Mouse (Mus musculus): ENCODE measurements at regions not wholly inside any gene's neighbourhood (a gene's known extent, or its start where the extent isn't known, plus 50 kb on each side); places are given as distances from the start of the nearest gene placed in this dataset.

- no peak for ATAC-seq (ENCODE audit: low read depth)
- no peaks in the 10 kb centered on the region for H3K36me3 ChIP-seq
- 66% methylated on average over 3 of the region's 3 CpGs for WGBS
These were observed 106.9 kb upstream of the Igsf10 start for GRCm38 (mm10) chr3:59451084-59451483.

GRCm38 (mm10) chr3:59423621-59424020 lies 79.4 kb upstream of the Igsf10 start:
- H3K4me3 ChIP-seq = no peak overlapping the region
- no peaks in the 10 kb centered on the region for H3K27me3 ChIP-seq
- H3K9ac ChIP-seq = no peak overlapping the region
- no peak for ATAC-seq (ENCODE audit: low read depth)
- H3K4me2 ChIP-seq = no peak overlapping the region
- no peaks in the 10 kb centered on the region for H3K36me3 ChIP-seq
- H3K27ac ChIP-seq (replicated peaks) = no peak overlapping the region
- 96% methylated on average over 2 of the region's 2 CpGs for WGBS
- H3K9me3 ChIP-seq = no peaks in the 10 kb centered on the region
- no peaks in the 10 kb centered on the region for H3K4me1 ChIP-seq (replicated peaks)

More at GRCm38 (mm10) chr3:59451084-59451483, 106.9 kb upstream of the Igsf10 start:
- Histone ChIP-seq H3K4me3 (no peak overlapping the region), H3K4me2 (no peak overlapping the region), H3K9ac (no peak overlapping the region), H3K27ac (replicated peaks) (no peak overlapping the region), H3K4me1 (replicated peaks) (no peaks in the 10 kb centered on the region), H3K9me3 (no peaks in the 10 kb centered on the region), H3K27me3 (no peaks in the 10 kb centered on the region)

GRCm38 (mm10) chr3:59409131-59409530 lies 64.9 kb upstream of the Igsf10 start:
- no peak overlapping the region for H3K4me2 ChIP-seq
- H3K27ac ChIP-seq (replicated peaks) = no peak overlapping the region
- H3K9ac ChIP-seq = no peak overlapping the region
- H3K9me3 ChIP-seq = no peaks in the 10 kb centered on the region
- no peaks in the 10 kb centered on the region for H3K27me3 ChIP-seq
- H3K36me3 ChIP-seq = no peaks in the 10 kb centered on the region
- ATAC-seq (ENCODE audit: low read depth) = no peak
- no peak overlapping the region for H3K4me3 ChIP-seq
- H3K4me1 ChIP-seq (replicated peaks) = no peaks in the 10 kb centered on the region
- WGBS = 81% methylated on average over 1 of the region's 1 CpGs

GRCm38 (mm10) chr3:59406035-59406434 lies 61.8 kb upstream of the Igsf10 start:
- no peak overlapping the region for H3K27ac ChIP-seq (replicated peaks)
- no peak overlapping the region for H3K4me2 ChIP-seq
- H3K9ac ChIP-seq = no peak overlapping the region
- no peak overlapping the region for H3K4me3 ChIP-seq
- no peaks in the 10 kb centered on the region for H3K27me3 ChIP-seq
- no peak for ATAC-seq (ENCODE audit: low read depth)
- no peaks in the 10 kb centered on the region for H3K4me1 ChIP-seq (replicated peaks)
- H3K36me3 ChIP-seq = no peaks in the 10 kb centered on the region
- 92% methylated on average over 3 of the region's 3 CpGs for WGBS
- no peaks in the 10 kb centered on the region for H3K9me3 ChIP-seq

GRCm38 (mm10) chr3:59401856-59402255 lies 57.7 kb upstream of the Igsf10 start:
- Histone ChIP-seq H3K9me3 (no peaks in the 10 kb centered on the region), H3K27ac (replicated peaks) (no peak overlapping the region), H3K36me3 (no peaks in the 10 kb centered on the region), H3K4me1 (replicated peaks) (no peaks in the 10 kb centered on the region), H3K4me2 (no peak overlapping the region), H3K9ac (no peak overlapping the region), H3K27me3 (no peaks in the 10 kb centered on the region), H3K4me3 (no peak overlapping the region)
- no peak for ATAC-seq (ENCODE audit: low read depth)
- 76% methylated on average over 5 of the region's 5 CpGs for WGBS

- Histone ChIP-seq H3K36me3 (no peaks in the 10 kb centered on the region), H3K27ac (replicated peaks) (no peak overlapping the region), H3K9ac (no peak overlapping the region), H3K4me1 (replicated peaks) (no peaks in the 10 kb centered on the region), H3K9me3 (no peaks in the 10 kb centered on the region), H3K4me2 (no peak overlapping the region), H3K4me3 (no peak overlapping the region), H3K27me3 (no peaks in the 10 kb centered on the region)
- WGBS = 90% methylated on average over 4 of the region's 4 CpGs
- ATAC-seq (ENCODE audit: low read depth) = no peak
These were observed 57.2 kb upstream of the Igsf10 start for GRCm38 (mm10) chr3:59401425-59401824.
